Mouse (Mus musculus) liver, embryonic 11.5 days (tissue): Measurements from ENCODE around the gene Dnajc5g. TPM values are rescaled to one million over a fixed set of nuclear protein-coding genes. Genes with fewer than 3 reads are reported as not detected.

ENCODE experiments used
- ATAC-seq: fragments of 200-750 bp; cut with Nextera tagmentation; replicated peaks from 2 replicates; pipeline ENCODE4 v1.8.0; 2017; ENCODE audit warnings: moderate number of reproducible peaks, mild to moderate bottlenecking, moderate TSS enrichment, moderate library complexity; ENCODE audit not compliant: low FRiP score
- DNase-seq: peaks from one replicate; pipeline ENCODE4 v3.0.0-alpha.2; 2017; ENCODE audit warnings: low spot score
- H3K27ac ChIP-seq: fragments of 300-500 bp; sonication (generic); 2 replicates; pipeline ENCODE4 v1.5.1; 2014; ENCODE audit warnings: mild to moderate bottlenecking, low read depth, low read length, control low read depth
- H3K27me3 ChIP-seq: fragments of 300-500 bp; sonication (generic); replicated peaks from 2 replicates; pipeline ENCODE4 v1.6.1; 2014; ENCODE audit warnings: low read length, mixed read lengths; ENCODE audit not compliant: control insufficient read depth, insufficient read depth
- H3K36me3 ChIP-seq: fragments of 300-500 bp; sonication (generic); 2 replicates; pipeline ENCODE4 v1.6.1; 2014; ENCODE audit warnings: mild to moderate bottlenecking, low read length, moderate library complexity, mixed read lengths; ENCODE audit not compliant: control insufficient read depth, insufficient read depth
- H3K4me1 ChIP-seq: fragments of 300-500 bp; sonication (generic); replicated peaks from 2 replicates; pipeline ENCODE4 v1.6.1; 2014; ENCODE audit warnings: low read length, mixed read lengths; ENCODE audit not compliant: control insufficient read depth, insufficient read depth
- H3K4me2 ChIP-seq: fragments of 300-500 bp; sonication (generic); 2 replicates; pipeline ENCODE4 v1.6.1; 2014; ENCODE audit warnings: mild to moderate bottlenecking, control low read depth, moderate library complexity
- H3K4me3 ChIP-seq: fragments of 300-500 bp; sonication (generic); 2 replicates; pipeline ENCODE4 v1.5.1; 2014; ENCODE audit warnings: low read depth, low read length, control low read depth
- H3K9ac ChIP-seq: fragments of 300-500 bp; sonication (generic); 2 replicates; pipeline ENCODE4 v1.6.1; 2014; ENCODE audit warnings: low read depth, low read length, control low read depth
- H3K9me3 ChIP-seq: fragments of 300-500 bp; sonication (generic); 2 replicates; pipeline ENCODE4 v1.6.1; 2016; ENCODE audit warnings: low read length, inconsistent platforms, mixed read lengths; ENCODE audit not compliant: control insufficient read depth
- WGBS: fragments of 180-500 bp; shearing (Covaris S2); extraction: QIAGEN DNeasy Blood & Tissue Kit; methylation state at CpG from one replicate; pipeline ENCODE4 v1.1.7; 2014; 5-methylcytosine and 5-hydroxymethylcytosine counted together
- polyA plus RNA-seq: library from polyadenylated mRNA; unstranded; fragments of >200 nt; fragmentation: Nextera tagmentation; extraction: Ambion mirVana; gene quantifications from 2 replicates; pipeline ENCODE4 v1.2.1, GENCODE M21; 2014

Gene Dnajc5g
- polyA plus RNA-seq, 1 experiment from 2014 or later = not detected

- peaks cover 6% of the 10 kb centered on the region; the same call in 1 of the 2 replicates for H3K4me1 ChIP-seq
- no peak overlapping the region for H3K27ac ChIP-seq
- H3K36me3 ChIP-seq = no peaks in the 10 kb centered on the region
- no peaks in the 10 kb centered on the region for H3K9me3 ChIP-seq
- H3K27me3 ChIP-seq = peaks cover 80% of the 10 kb centered on the region
- peak overlapping the region; percentile 72 for H3K4me2 ChIP-seq
- ATAC-seq (peak; percentile 33; the same call in 1 of the 2 replicates), DNase-seq (peak; percentile 37)
- WGBS = 1% methylated on average over 59 of the region's 59 CpGs
- H3K4me3 ChIP-seq = peak overlapping the region; percentile 26
- H3K9ac ChIP-seq = no peak overlapping the region
Observed at GRCm38 (mm10) chr5:31094799-31095691, 11.0 kb upstream of the Dnajc5g start.

- Histone ChIP-seq H3K27me3 (peaks cover 71% of the 10 kb centered on the region), H3K9ac (no peak overlapping the region), H3K9me3 (no peaks in the 10 kb centered on the region), H3K4me3 (peak overlapping the region; percentile 26), H3K4me1 (peaks cover 6% of the 10 kb centered on the region; the same call in 1 of the 2 replicates), H3K4me2 (peak overlapping the region; percentile 72), H3K36me3 (no peaks in the 10 kb centered on the region), H3K27ac (no peak overlapping the region)
- DNase-seq (no peak), ATAC-seq (no peak)
- 33% methylated on average over 11 of the region's 11 CpGs for WGBS
Observed at GRCm38 (mm10) chr5:31095711-31096480, 10.2 kb upstream of the Dnajc5g start.

- Histone ChIP-seq H3K4me3 (no peak within 1 kb of the TSS), H3K9ac (no peak within 1 kb of the TSS), H3K4me2 (no peak within 1 kb of the TSS), H3K9me3 (no peaks in the 10 kb centered on the region), H3K27me3 (no peaks in the 10 kb centered on the region), H3K36me3 (no peaks in the 10 kb centered on the region), H3K27ac (no peak within 1 kb of the TSS), H3K4me1 (no peaks in the 10 kb centered on the region)
- 90% methylated on average over 18 of the region's 18 CpGs for WGBS
- DNase-seq (no peak), ATAC-seq (no peak)
Observed at GRCm38 (mm10) chr5:31108000-31108490, 2.0 kb downstream of the Dnajc5g start, which contains the start of gene Slc30a3. Gene Slc30a3, minus strand, starts transcription at chr5:31108237.

GRCm38 (mm10) chr5:31110781-31111180 is 4.7 kb downstream of the Dnajc5g start:
- DNase-seq = no peak
- no peak overlapping the region for H3K27ac ChIP-seq
- no peak overlapping the region for H3K4me3 ChIP-seq
- no peaks in the 10 kb centered on the region for H3K4me1 ChIP-seq
- H3K4me2 ChIP-seq = no peak overlapping the region
- no peaks in the 10 kb centered on the region for H3K27me3 ChIP-seq
- H3K9me3 ChIP-seq = no peaks in the 10 kb centered on the region
- no peaks in the 10 kb centered on the region for H3K36me3 ChIP-seq
- no peak for ATAC-seq
- 25% methylated on average over 7 of the region's 7 CpGs for WGBS
- H3K9ac ChIP-seq = no peak overlapping the region

GRCm38 (mm10) chr5:31116354-31116753 is 10.3 kb downstream of the Dnajc5g start, which contains the start of gene Trim54:
Gene Trim54, plus strand, starts transcription at chr5:31116712.
- WGBS = 23% methylated on average over 3 of the region's 3 CpGs
- no peak for DNase-seq
- Histone ChIP-seq H3K27me3 (0 out of 2 replicates have a peak, but pooled peaks cover 7% of the 10 kb centered on the region), H3K9ac (no peak within 1 kb of the TSS), H3K4me3 (no peak within 1 kb of the TSS), H3K4me2 (no peak within 1 kb of the TSS), H3K27ac (no peak within 1 kb of the TSS), H3K36me3 (no peaks in the 10 kb centered on the region), H3K4me1 (no peaks in the 10 kb centered on the region), H3K9me3 (no peaks in the 10 kb centered on the region)
- no peak for ATAC-seq

GRCm38 (mm10) chr5:31116912-31117311 is 10.8 kb downstream of the Dnajc5g start:
- no peak overlapping the region for H3K27ac ChIP-seq
- H3K4me3 ChIP-seq = no peak overlapping the region
- H3K36me3 ChIP-seq = no peaks in the 10 kb centered on the region
- H3K4me2 ChIP-seq = no peak overlapping the region
- no peak overlapping the region for H3K9ac ChIP-seq
- H3K4me1 ChIP-seq = no peaks in the 10 kb centered on the region
- DNase-seq = no peak
- WGBS = 22% methylated on average over 10 of the region's 10 CpGs
- no peak for ATAC-seq
- H3K9me3 ChIP-seq = no peaks in the 10 kb centered on the region
- H3K27me3 ChIP-seq = 0 out of 2 replicates have a peak, but pooled peaks cover 7% of the 10 kb centered on the region

- Histone ChIP-seq H3K9me3 (no peaks in the 10 kb centered on the region), H3K4me2 (no peak overlapping the region), H3K27ac (no peak overlapping the region), H3K4me1 (no peaks in the 10 kb centered on the region), H3K27me3 (0 out of 2 replicates have a peak, but pooled peaks cover 6% of the 10 kb centered on the region), H3K9ac (no peak overlapping the region), H3K4me3 (no peak overlapping the region), H3K36me3 (no peaks in the 10 kb centered on the region)
- ATAC-seq (no peak), DNase-seq (no peak)
- WGBS = 65% methylated on average over 8 of the region's 8 CpGs
Observed at GRCm38 (mm10) chr5:31121111-31121510, 15.0 kb downstream of the Dnajc5g start.

GRCm38 (mm10) chr5:31123481-31123880 is 17.4 kb downstream of the Dnajc5g start:
- H3K4me3 ChIP-seq = no peak overlapping the region
- no peak overlapping the region for H3K27ac ChIP-seq
- H3K27me3 ChIP-seq = no peaks in the 10 kb centered on the region
- ATAC-seq = no peak
- no peaks in the 10 kb centered on the region for H3K36me3 ChIP-seq
- no peaks in the 10 kb centered on the region for H3K4me1 ChIP-seq
- no peaks in the 10 kb centered on the region for H3K9me3 ChIP-seq
- no peak overlapping the region for H3K9ac ChIP-seq
- WGBS = 68% methylated on average over 2 of the region's 2 CpGs
- no peak for DNase-seq
- H3K4me2 ChIP-seq = no peak overlapping the region
